Mouse (Mus musculus) forebrain, embryonic 11.5 days (tissue): ENCODE results near the gene Kdelr3. TPM values are rescaled to one million over a fixed set of nuclear protein-coding genes. Genes with fewer than 3 reads are reported as not detected.
A peak's percentile ranks its signal among the peaks of the same experiment; 100 is the strongest.

Experiments
- ATAC-seq: fragments of 200-750 bp; cut with Nextera tagmentation; replicated peaks from 2 replicates; pipeline ENCODE4 v1.8.0; 2017; ENCODE audit warnings: moderate TSS enrichment; ENCODE audit not compliant: low FRiP score
- DNase-seq: peaks from one replicate; pipeline ENCODE4 v3.0.0-alpha.2; 2017; ENCODE audit warnings: low spot score
- H3K27ac ChIP-seq: fragments of 300-500 bp; sonication (generic); 2 replicates; pipeline ENCODE4 v1.5.1; 2014; ENCODE audit warnings: low read depth, low read length
- H3K27me3 ChIP-seq: fragments of 300-500 bp; sonication (generic); 2 replicates; pipeline ENCODE4 v1.6.1; 2014; ENCODE audit warnings: mild to moderate bottlenecking, low read length, mixed read lengths; ENCODE audit not compliant: control insufficient read depth, insufficient read depth
- H3K36me3 ChIP-seq: fragments of 300-500 bp; sonication (generic); 2 replicates; pipeline ENCODE4 v1.6.1; 2014; ENCODE audit warnings: mild to moderate bottlenecking, low read length, moderate library complexity, mixed read lengths; ENCODE audit not compliant: control insufficient read depth, insufficient read depth
- H3K4me1 ChIP-seq: fragments of 300-500 bp; sonication (generic); replicated peaks from 2 replicates; pipeline ENCODE4 v1.6.1; 2014; ENCODE audit warnings: low read length, mixed read lengths; ENCODE audit not compliant: control insufficient read depth, insufficient read depth
- H3K4me2 ChIP-seq: fragments of 300-500 bp; sonication (generic); 2 replicates; pipeline ENCODE4 v1.6.1; 2014; ENCODE audit warnings: low read depth, mild to moderate bottlenecking, low read length, moderate library complexity, mixed read lengths; ENCODE audit not compliant: severe bottlenecking
- H3K4me3 ChIP-seq: fragments of 300-500 bp; sonication (generic); 2 replicates; pipeline ENCODE4 v1.5.1; 2014; ENCODE audit warnings: low read depth, low read length
- H3K9ac ChIP-seq: fragments of 300-500 bp; sonication (generic); 2 replicates; pipeline ENCODE4 v1.6.1; 2014; ENCODE audit warnings: low read length
- H3K9me3 ChIP-seq: fragments of 300-500 bp; sonication (generic); 2 replicates; pipeline ENCODE4 v1.6.1; 2016; ENCODE audit warnings: low read length, mixed read lengths; ENCODE audit not compliant: control insufficient read depth
- WGBS: fragments of 180-500 bp; shearing (Covaris S2); extraction: QIAGEN DNeasy Blood & Tissue Kit; methylation state at CpG from one replicate; pipeline ENCODE4 v1.1.7; 2014; 5-methylcytosine and 5-hydroxymethylcytosine counted together
- polyA plus RNA-seq: library from polyadenylated mRNA; unstranded; fragments of >200 nt; fragmentation: Nextera tagmentation; extraction: Ambion mirVana; gene quantifications from 2 replicates; pipeline ENCODE4 v1.2.1, GENCODE M21; 2014

Kdelr3 gene
- polyA plus RNA-seq, 1 experiment from 2014 or later = 9.7 TPM

DNA sequence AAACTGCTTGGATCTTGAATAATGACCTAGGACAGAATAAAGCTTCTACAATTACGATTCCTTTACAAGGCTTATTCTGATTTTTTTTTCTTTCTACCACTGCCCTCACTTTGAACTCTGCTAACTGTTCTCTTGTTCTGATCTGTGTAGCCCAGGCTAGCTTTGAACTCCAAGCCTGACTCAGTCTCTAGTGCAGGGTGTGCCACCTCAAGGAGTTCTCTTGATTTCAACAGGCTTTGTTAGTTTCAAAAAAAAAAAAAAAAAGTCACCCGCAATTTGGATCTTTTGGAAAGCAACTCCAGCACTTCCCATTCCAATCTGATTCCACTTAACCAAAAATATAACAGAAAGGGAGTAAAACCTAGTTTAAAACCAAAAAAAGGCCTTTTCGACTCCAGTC lies 29.3 kb downstream of the Kdelr3 start:
- no peak for DNase-seq
- H3K4me3 ChIP-seq = peak overlapping the region; percentile 96
- 10% methylated on average over 3 of the region's 3 CpGs for WGBS
- H3K27me3 ChIP-seq = no peaks in the 10 kb centered on the region
- no peak for ATAC-seq
- peaks cover 9% of the 10 kb centered on the region for H3K4me1 ChIP-seq
- H3K27ac ChIP-seq = peak overlapping the region; percentile 93
- H3K9ac ChIP-seq = peak overlapping the region; percentile 99
- no peaks in the 10 kb centered on the region for H3K9me3 ChIP-seq
- peaks cover 16% of the 10 kb centered on the region for H3K36me3 ChIP-seq
- peak overlapping the region; percentile 83 for H3K4me2 ChIP-seq

DNA sequence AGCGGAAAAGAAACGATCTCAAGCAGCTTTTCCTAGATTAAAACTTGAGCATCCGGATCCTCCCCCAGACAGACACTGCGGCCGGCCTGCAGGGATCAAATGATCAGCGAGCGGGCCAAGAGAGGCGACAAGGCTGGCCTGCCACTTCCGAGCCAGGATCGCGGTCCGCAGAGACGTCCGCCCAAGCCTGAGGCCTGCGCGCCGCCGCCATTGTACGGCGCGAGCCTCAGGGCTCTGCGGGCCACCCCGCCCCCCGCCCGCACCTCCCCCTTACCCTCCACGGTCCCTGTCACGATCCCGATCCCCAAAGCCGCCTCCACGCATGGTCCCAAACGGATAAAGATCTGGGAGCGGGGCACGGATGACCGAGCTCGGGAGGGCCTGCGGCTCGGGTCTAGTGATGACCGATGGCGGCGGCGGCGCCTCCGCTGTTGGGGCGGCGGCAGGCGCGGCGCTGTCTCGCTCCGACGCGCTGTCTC lies 29.7 kb downstream of the Kdelr3 start:
- Histone ChIP-seq H3K4me3 (peak overlapping the region; percentile 96), H3K27me3 (no peaks in the 10 kb centered on the region), H3K4me2 (peak overlapping the region; percentile 83), H3K9me3 (no peaks in the 10 kb centered on the region), H3K27ac (peak overlapping the region; percentile 93), H3K9ac (peak overlapping the region; percentile 99), H3K4me1 (peaks cover 9% of the 10 kb centered on the region), H3K36me3 (peaks cover 16% of the 10 kb centered on the region)
- no peak for DNase-seq
- WGBS = under 1% methylated on average over 45 of the region's 52 CpGs
- peak; percentile 68 for ATAC-seq

DNA sequence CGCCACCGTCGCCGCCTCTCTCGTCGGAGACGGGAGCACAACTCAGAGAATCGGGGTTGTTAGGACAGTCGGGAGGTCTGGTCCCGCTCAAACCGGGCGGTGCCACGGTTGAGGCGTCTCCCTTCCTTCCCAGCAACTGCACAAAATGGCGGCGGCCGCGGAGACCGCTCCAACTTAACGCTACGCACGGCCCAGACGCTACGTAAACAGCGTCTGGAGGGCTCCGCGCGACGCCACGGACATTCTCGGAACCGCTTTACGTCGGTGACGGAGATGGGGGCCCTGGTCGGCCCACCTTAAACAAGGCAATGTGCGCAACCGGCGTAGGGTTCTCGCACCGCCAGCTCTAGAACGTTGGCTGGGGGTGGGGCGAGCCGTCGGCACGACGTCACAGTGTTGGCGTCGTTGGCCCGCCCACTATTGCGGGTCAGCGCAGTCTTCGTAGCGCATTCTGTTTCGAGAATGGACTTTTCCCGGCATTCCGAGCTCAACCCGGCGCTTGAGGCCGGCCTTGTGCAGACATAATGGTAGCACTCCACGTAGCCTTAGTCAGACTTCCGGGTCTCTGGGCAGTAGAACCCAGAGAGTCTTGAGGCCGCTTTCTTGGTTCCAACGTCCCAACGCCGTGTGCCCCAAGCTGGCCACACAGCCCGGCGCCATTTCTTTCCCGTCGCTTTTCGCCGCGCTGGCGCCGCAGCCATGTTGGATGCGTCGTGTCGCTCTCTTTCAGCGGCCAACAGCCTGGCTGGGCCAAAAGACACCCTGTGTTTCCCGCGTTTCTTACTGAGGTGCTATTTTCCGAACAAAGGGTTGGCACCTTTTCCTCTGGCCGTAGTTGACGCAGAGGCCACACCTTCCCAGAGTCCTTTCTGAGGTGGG lies 30.4 kb downstream of the Kdelr3 start, which contains the start of gene Ddx17:
Gene Ddx17 (minus strand): TSS at position 332 of the 879 bp plus-strand sequence.
- Histone ChIP-seq H3K36me3 (peaks cover 14% of the 10 kb centered on the region), H3K9me3 (no peaks in the 10 kb centered on the region), H3K4me3 (peak within 1 kb of the TSS; percentile 96), H3K27me3 (no peaks in the 10 kb centered on the region), H3K27ac (peak within 1 kb of the TSS; percentile 94), H3K9ac (peak within 1 kb of the TSS; percentile 99), H3K4me2 (peak within 1 kb of the TSS; percentile 83), H3K4me1 (peaks cover 9% of the 10 kb centered on the region)
- 2% methylated on average over 84 of the region's 84 CpGs for WGBS
- ATAC-seq = peak; percentile 97
- peak; percentile 99 for DNase-seq

DNA sequence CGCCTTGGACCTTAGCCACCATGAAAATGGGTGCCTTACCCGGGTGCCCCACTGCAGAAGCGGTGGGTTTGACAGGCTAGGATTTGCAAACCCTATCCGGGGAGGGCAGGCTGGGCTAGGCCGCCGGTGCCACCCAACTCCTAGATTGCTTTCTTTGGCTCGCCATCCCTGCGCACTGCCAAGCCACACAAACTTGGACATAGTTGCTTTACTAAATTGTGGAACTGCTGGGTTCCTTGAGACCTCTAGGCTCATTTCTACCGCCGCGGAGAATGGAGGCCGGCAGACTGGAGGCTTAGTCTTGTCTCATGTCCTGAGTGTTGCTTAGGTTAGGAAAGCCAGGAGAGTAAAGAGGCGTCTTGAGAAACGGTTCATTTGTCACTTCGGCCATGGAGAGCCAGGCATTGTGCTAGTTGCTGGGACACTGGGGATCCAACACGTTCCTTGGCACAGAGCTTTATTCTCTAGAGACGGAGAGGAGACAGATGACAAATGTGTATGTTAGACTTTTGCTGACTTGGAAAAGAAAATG lies 31.1 kb downstream of the Kdelr3 start:
- Histone ChIP-seq H3K9ac (peak overlapping the region; percentile 99), H3K27me3 (no peaks in the 10 kb centered on the region), H3K4me2 (peak overlapping the region; percentile 58), H3K4me3 (peak overlapping the region; percentile 96), H3K4me1 (peaks cover 9% of the 10 kb centered on the region), H3K9me3 (no peaks in the 10 kb centered on the region), H3K36me3 (peaks cover 11% of the 10 kb centered on the region), H3K27ac (peak overlapping the region; percentile 94)
- 83% methylated on average over 17 of the region's 17 CpGs for WGBS
- DNase-seq (no peak), ATAC-seq (no peak; the same call in 1 of the 2 replicates)

DNA sequence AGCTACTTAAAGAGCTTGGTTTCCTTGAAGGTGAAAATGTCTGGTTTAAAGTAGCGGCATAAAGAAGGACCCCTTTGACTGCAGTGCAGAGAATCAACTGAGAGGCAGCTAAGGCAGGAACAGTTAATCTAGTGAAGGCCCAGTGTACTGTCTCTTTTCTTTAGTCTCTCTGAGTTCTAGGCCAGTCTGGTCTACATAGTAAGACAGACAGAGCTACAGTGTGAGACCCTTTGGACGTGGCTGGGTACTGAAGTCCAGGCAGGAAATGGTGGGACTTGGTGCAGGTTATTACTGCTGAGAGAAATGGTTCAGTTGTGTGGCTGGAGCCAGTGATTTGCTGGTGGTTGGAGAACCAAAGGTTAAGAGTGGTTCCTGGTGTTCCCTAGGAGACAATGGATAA lies 32.0 kb downstream of the Kdelr3 start:
- Histone ChIP-seq H3K27me3 (no peaks in the 10 kb centered on the region), H3K9ac (no peak overlapping the region), H3K27ac (no peak overlapping the region), H3K4me2 (no peak overlapping the region), H3K4me3 (no peak overlapping the region), H3K36me3 (peaks cover 4% of the 10 kb centered on the region), H3K4me1 (peaks cover 9% of the 10 kb centered on the region), H3K9me3 (no peaks in the 10 kb centered on the region)
- ATAC-seq = no peak
- no peak for DNase-seq
- 93% methylated on average over 2 of the region's 2 CpGs for WGBS

DNA sequence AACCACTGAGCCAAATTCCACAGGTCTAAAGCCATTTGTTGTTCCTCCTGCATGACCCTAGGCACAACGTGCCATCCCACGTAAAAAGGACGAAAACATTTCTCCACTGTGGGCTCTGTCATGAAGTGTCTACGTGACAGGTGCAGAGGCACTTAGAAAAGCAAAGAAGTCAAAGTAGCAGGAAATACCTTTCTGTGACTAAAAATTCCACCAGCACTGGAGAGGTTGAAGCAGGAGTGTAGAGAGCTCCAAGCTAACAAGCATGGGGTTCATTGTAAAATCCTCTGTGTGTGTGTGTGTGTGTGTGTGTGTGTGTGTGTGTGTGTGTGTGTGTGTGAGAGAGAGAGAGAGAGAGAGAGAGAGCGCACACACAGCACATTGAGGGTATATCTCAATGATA lies 36.4 kb downstream of the Kdelr3 start:
- Histone ChIP-seq H3K4me3 (no peak overlapping the region), H3K4me2 (no peak overlapping the region), H3K9ac (no peak overlapping the region), H3K9me3 (no peaks in the 10 kb centered on the region), H3K27me3 (no peaks in the 10 kb centered on the region), H3K36me3 (no peaks in the 10 kb centered on the region), H3K4me1 (no peaks in the 10 kb centered on the region), H3K27ac (no peak overlapping the region)
- ATAC-seq = no peak
- WGBS = 81% methylated on average over 5 of the region's 5 CpGs
- DNase-seq = no peak

DNA sequence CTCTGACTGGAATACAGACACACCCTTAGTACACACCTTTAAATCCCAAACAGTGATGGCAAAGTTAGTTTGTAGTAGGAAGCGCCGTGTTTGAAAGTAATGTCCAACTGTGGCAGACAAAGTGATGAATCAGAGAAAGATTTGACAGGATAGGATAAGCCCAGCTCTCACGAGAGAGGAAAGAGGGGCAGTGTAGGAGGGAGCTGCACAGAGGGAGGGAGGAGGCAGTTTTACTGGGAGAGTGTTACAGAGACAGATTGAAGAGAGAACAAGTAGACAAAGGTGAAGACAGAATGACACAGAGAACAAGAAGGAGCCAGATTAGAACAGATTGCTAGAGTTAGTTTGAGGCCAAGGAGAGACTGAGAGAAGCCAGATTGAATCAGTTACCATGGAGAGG lies 43.4 kb downstream of the Kdelr3 start:
- no peak overlapping the region for H3K9ac ChIP-seq
- no peaks in the 10 kb centered on the region for H3K4me1 ChIP-seq
- H3K4me3 ChIP-seq = no peak overlapping the region
- no peak overlapping the region for H3K4me2 ChIP-seq
- ATAC-seq (no peak), DNase-seq (no peak)
- H3K36me3 ChIP-seq = no peaks in the 10 kb centered on the region
- no peaks in the 10 kb centered on the region for H3K27me3 ChIP-seq
- no peaks in the 10 kb centered on the region for H3K9me3 ChIP-seq
- H3K27ac ChIP-seq = no peak overlapping the region
- 73% methylated on average over 3 of the region's 3 CpGs for WGBS

DNA sequence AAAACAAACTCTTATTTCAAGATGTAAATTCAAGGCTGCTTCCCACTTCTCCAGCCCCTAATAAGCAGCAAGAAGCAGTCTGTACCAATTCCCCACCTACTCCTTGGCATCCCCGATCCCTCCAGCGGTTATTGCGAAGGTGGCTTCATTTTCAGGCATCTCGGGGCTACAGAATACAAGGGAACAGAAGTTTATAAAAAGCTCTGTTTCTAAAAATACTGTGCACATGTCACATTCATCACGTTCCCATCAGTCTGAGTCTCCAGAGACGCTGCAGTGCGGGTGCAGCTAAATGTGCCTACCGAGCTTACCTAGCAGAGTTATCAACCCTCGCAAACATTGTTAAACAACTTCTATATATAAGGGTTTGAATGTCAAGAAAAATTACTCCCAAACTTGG lies 46.2 kb downstream of the Kdelr3 start:
- WGBS = 90% methylated on average over 9 of the region's 9 CpGs

More for the DNA sequence above, 46.2 kb downstream of the Kdelr3 start:
- Histone ChIP-seq H3K4me3 (no peak overlapping the region), H3K9me3 (no peaks in the 10 kb centered on the region), H3K27me3 (no peaks in the 10 kb centered on the region), H3K36me3 (no peaks in the 10 kb centered on the region), H3K4me2 (no peak overlapping the region), H3K4me1 (no peaks in the 10 kb centered on the region), H3K9ac (no peak overlapping the region), H3K27ac (no peak overlapping the region)
- ATAC-seq (no peak), DNase-seq (no peak)
